Mouse (Mus musculus): ENCODE measurements around the gene Faap100.
A peak's percentile ranks its signal among the peaks of the same experiment; 100 is the strongest.

Faap100 gene

GRCm38 (mm10) chr11:120376302-120377160, 2.0 kb downstream of the Faap100 start:
- DNase-seq (ENCODE audit: low read depth, low spot score), result no peak

- no peak for DNase-seq (ENCODE audit: low read depth, low spot score)
Observed at GRCm38 (mm10) chr11:120375324-120375723, 3.2 kb downstream of the Faap100 start.

- DNase-seq (ENCODE audit: low read depth, low spot score), result no peak
Observed at GRCm38 (mm10) chr11:120373820-120374586, 4.6 kb downstream of the Faap100 start.

- no peak for DNase-seq (ENCODE audit: low read depth, low spot score)
Observed at GRCm38 (mm10) chr11:120373025-120373424, 5.5 kb downstream of the Faap100 start.

GRCm38 (mm10) chr11:120369656-120370055, 8.9 kb downstream of the Faap100 start:
- DNase-seq (ENCODE audit: low read depth, low spot score), result peak; percentile 81

GRCm38 (mm10) chr11:120366443-120367027, 12.0 kb downstream of the Faap100 start:
- DNase-seq (ENCODE audit: low read depth, low spot score), result no peak

GRCm38 (mm10) chr11:120362891-120363290, 15.7 kb downstream of the Faap100 start:
- DNase-seq (ENCODE audit: low read depth, low spot score), result no peak

- DNase-seq (ENCODE audit: low read depth, low spot score), result no peak
Observed at GRCm38 (mm10) chr11:120361295-120361694, 17.3 kb downstream of the Faap100 start, which contains the start of gene Fscn2. Gene Fscn2 (plus strand): TSS chr11:120361534.

- no peak for DNase-seq (ENCODE audit: low read depth, low spot score)
Observed at GRCm38 (mm10) chr11:120360755-120361154, 17.8 kb downstream of the Faap100 start.

GRCm38 (mm10) chr11:120360062-120360461, 18.5 kb downstream of the Faap100 start:
- DNase-seq (ENCODE audit: low read depth, low spot score), result no peak

GRCm38 (mm10) chr11:120359391-120359790, 19.2 kb downstream of the Faap100 start:
- DNase-seq (ENCODE audit: low read depth, low spot score), result no peak

GRCm38 (mm10) chr11:120357791-120358401, 20.7 kb downstream of the Faap100 start:
- DNase-seq (ENCODE audit: low read depth, low spot score), result no peak

- no peak for DNase-seq (ENCODE audit: low read depth, low spot score)
Observed at GRCm38 (mm10) chr11:120356900-120357299, 21.7 kb downstream of the Faap100 start.

- no peak for DNase-seq (ENCODE audit: low read depth, low spot score)
Observed at GRCm38 (mm10) chr11:120356319-120356840, 22.2 kb downstream of the Faap100 start.

- DNase-seq (ENCODE audit: low read depth, low spot score), result no peak
Observed at GRCm38 (mm10) chr11:120355277-120356039, 23.1 kb downstream of the Faap100 start.

- no peak for DNase-seq (ENCODE audit: low read depth, low spot score)
Observed at GRCm38 (mm10) chr11:120354304-120355276, 24.0 kb downstream of the Faap100 start.

- DNase-seq (ENCODE audit: low read depth, low spot score), result peak; percentile 90
Observed at GRCm38 (mm10) chr11:120353500-120354303, 24.9 kb downstream of the Faap100 start.

GRCm38 (mm10) chr11:120352571-120353290, 25.8 kb downstream of the Faap100 start:
- DNase-seq (ENCODE audit: low read depth, low spot score), result no peak

Data from CD4-positive, CD25-positive, alpha-beta regulatory T cell, adult 2 months (primary cell).